Mouse (Mus musculus): ENCODE data around the gene Ly6g5c. TPM values are rescaled to one million over a fixed set of nuclear protein-coding genes. Genes with fewer than 3 reads are reported as not detected.

Gene Ly6g5c
- polyA plus RNA-seq, 1 experiment from 2014 or later = not detected

- no peaks in the 10 kb centered on the region for H3K27me3 ChIP-seq
- no peak for ATAC-seq (ENCODE audit: borderline replicate concordance, extremely low read depth, low FRiP score, low TSS enrichment)
- 85% methylated on average over 11 of the region's 11 CpGs for WGBS
- no peak overlapping the region for H3K4me3 ChIP-seq
- no peak overlapping the region for H3K27ac ChIP-seq
- H3K4me2 ChIP-seq = no peak overlapping the region
- no peaks in the 10 kb centered on the region for H3K4me1 ChIP-seq
- H3K9ac ChIP-seq = no peak overlapping the region
- H3K36me3 ChIP-seq = peaks cover 62% of the 10 kb centered on the region
- H3K9me3 ChIP-seq = no peaks in the 10 kb centered on the region
Measured at GRCm38 (mm10) chr17:35101161-35101560, 6.9 kb upstream of the Ly6g5c start.

DNA sequence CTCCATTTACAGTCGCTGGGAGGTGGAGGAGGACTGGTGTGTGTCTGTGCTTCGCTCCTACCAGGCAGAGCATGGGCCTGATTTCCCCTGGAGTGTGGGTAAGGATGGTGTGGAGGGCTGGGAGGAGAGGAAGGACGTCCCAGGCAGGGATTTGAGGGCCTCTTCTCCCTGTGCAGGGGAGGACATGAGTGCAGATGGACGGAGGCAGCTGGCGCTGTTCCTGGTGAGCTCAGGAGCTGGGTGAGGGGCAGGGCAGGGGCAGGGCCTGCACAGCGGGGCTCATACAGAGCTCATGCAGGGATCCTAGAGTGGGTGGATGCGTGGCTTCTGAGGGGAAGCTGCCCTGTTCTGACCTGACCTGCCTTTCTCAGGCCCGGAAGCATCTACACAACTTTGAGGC lies 5.8 kb upstream of the Ly6g5c start:
- H3K27me3 ChIP-seq = no peaks in the 10 kb centered on the region
- peaks cover 51% of the 10 kb centered on the region for H3K36me3 ChIP-seq
- no peak for ATAC-seq (ENCODE audit: borderline replicate concordance, extremely low read depth, low FRiP score, low TSS enrichment)
- H3K27ac ChIP-seq = no peak overlapping the region
- H3K9me3 ChIP-seq = no peaks in the 10 kb centered on the region
- H3K4me3 ChIP-seq = no peak overlapping the region
- H3K4me1 ChIP-seq = no peaks in the 10 kb centered on the region
- 63% methylated on average over 8 of the region's 8 CpGs for WGBS
- no peak overlapping the region for H3K9ac ChIP-seq
- H3K4me2 ChIP-seq = no peak overlapping the region

DNA sequence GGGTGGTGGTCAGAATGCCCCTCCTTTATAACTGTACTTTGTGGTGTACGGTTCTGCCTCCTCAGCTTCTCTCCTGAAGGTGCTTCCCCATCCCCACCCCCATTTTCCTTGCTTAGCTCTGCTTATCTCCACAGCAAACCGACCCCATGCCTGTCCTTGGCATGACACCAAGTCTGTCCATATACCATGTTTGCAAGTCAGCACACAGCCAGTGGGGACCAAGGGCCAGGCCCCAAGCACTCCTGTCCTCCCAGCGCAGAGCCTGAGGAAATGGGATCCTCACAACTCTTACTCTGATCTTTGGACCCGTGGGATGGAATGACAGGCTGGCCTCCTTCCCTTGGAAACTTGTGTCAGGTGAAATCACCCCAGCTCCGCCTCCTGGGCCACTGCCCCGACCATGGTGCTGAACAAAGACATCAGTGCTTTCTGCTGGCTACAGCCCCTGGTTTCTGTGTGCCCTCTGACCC lies 4.8 kb upstream of the Ly6g5c start:
- peaks cover 43% of the 10 kb centered on the region for H3K36me3 ChIP-seq
- no peak overlapping the region for H3K27ac ChIP-seq

GRCm38 (mm10) chr17:35104079-35104478 lies 4.0 kb upstream of the Ly6g5c start:
- Histone ChIP-seq H3K27ac (no peak overlapping the region), H3K9ac (no peak overlapping the region), H3K9me3 (no peaks in the 10 kb centered on the region), H3K4me2 (no peak overlapping the region), H3K36me3 (peaks cover 34% of the 10 kb centered on the region), H3K27me3 (no peaks in the 10 kb centered on the region), H3K4me1 (no peaks in the 10 kb centered on the region), H3K4me3 (no peak overlapping the region)
- no peak for ATAC-seq (ENCODE audit: borderline replicate concordance, extremely low read depth, low FRiP score, low TSS enrichment)
- 91% methylated on average over 7 of the region's 7 CpGs for WGBS

More for the DNA sequence above, 4.8 kb upstream of the Ly6g5c start:
- H3K4me3 ChIP-seq = no peak overlapping the region
- no peaks in the 10 kb centered on the region for H3K4me1 ChIP-seq
- H3K4me2 ChIP-seq = no peak overlapping the region
- no peak overlapping the region for H3K9ac ChIP-seq
- no peak for ATAC-seq (ENCODE audit: borderline replicate concordance, extremely low read depth, low FRiP score, low TSS enrichment)
- WGBS = 52% methylated on average over 6 of the region's 6 CpGs
- H3K9me3 ChIP-seq = no peaks in the 10 kb centered on the region
- H3K27me3 ChIP-seq = no peaks in the 10 kb centered on the region

- ATAC-seq (ENCODE audit: borderline replicate concordance, extremely low read depth, low FRiP score, low TSS enrichment) = no peak
- Histone ChIP-seq H3K9me3 (no peaks in the 10 kb centered on the region), H3K4me3 (no peak overlapping the region), H3K27ac (no peak overlapping the region), H3K27me3 (no peaks in the 10 kb centered on the region), H3K4me1 (no peaks in the 10 kb centered on the region), H3K9ac (no peak overlapping the region), H3K4me2 (no peak overlapping the region), H3K36me3 (peaks cover 33% of the 10 kb centered on the region)
- 57% methylated on average over 6 of the region's 6 CpGs for WGBS
Measured at GRCm38 (mm10) chr17:35104754-35105153, 3.3 kb upstream of the Ly6g5c start.

GRCm38 (mm10) chr17:35105740-35106389 lies 2.2 kb upstream of the Ly6g5c start:
- no peak overlapping the region for H3K4me2 ChIP-seq
- peaks cover 29% of the 10 kb centered on the region for H3K36me3 ChIP-seq
- H3K27me3 ChIP-seq = no peaks in the 10 kb centered on the region
- no peak overlapping the region for H3K27ac ChIP-seq
- H3K4me1 ChIP-seq = no peaks in the 10 kb centered on the region
- H3K9me3 ChIP-seq = no peaks in the 10 kb centered on the region
- H3K4me3 ChIP-seq = no peak overlapping the region
- no peak for ATAC-seq (ENCODE audit: borderline replicate concordance, extremely low read depth, low FRiP score, low TSS enrichment)
- no peak overlapping the region for H3K9ac ChIP-seq
- WGBS = 25% methylated on average over 13 of the region's 13 CpGs

GRCm38 (mm10) chr17:35106522-35106921 lies 1.6 kb upstream of the Ly6g5c start:
- H3K27ac ChIP-seq = no peak overlapping the region
- peaks cover 22% of the 10 kb centered on the region for H3K36me3 ChIP-seq
- H3K9ac ChIP-seq = no peak overlapping the region
- H3K27me3 ChIP-seq = no peaks in the 10 kb centered on the region
- H3K4me3 ChIP-seq = no peak overlapping the region
- no peaks in the 10 kb centered on the region for H3K9me3 ChIP-seq
- no peak for ATAC-seq (ENCODE audit: borderline replicate concordance, extremely low read depth, low FRiP score, low TSS enrichment)
- H3K4me1 ChIP-seq = no peaks in the 10 kb centered on the region
- WGBS = 51% methylated on average over 3 of the region's 3 CpGs
- H3K4me2 ChIP-seq = no peak overlapping the region

- ATAC-seq (ENCODE audit: borderline replicate concordance, extremely low read depth, low FRiP score, low TSS enrichment) = no peak
- H3K27me3 ChIP-seq = no peaks in the 10 kb centered on the region
- H3K9me3 ChIP-seq = no peaks in the 10 kb centered on the region
- H3K4me2 ChIP-seq = no peak overlapping the region
- 62% methylated on average over 9 of the region's 9 CpGs for WGBS
- H3K9ac ChIP-seq = no peak overlapping the region
- no peak overlapping the region for H3K4me3 ChIP-seq
- H3K36me3 ChIP-seq = peaks cover 27% of the 10 kb centered on the region
- no peaks in the 10 kb centered on the region for H3K4me1 ChIP-seq
- H3K27ac ChIP-seq = no peak overlapping the region
Measured at GRCm38 (mm10) chr17:35111774-35112173, 3.7 kb downstream of the Ly6g5c start.

GRCm38 (mm10) chr17:35115046-35116019 lies 7.3 kb downstream of the Ly6g5c start, which contains the start of gene Ly6g5b:
Gene Ly6g5b (minus strand): TSS chr17:35115428.
- no peak for ATAC-seq (ENCODE audit: borderline replicate concordance, extremely low read depth, low FRiP score, low TSS enrichment)
- WGBS = 84% methylated on average over 8 of the region's 8 CpGs
- peaks cover 54% of the 10 kb centered on the region for H3K36me3 ChIP-seq

DNA sequence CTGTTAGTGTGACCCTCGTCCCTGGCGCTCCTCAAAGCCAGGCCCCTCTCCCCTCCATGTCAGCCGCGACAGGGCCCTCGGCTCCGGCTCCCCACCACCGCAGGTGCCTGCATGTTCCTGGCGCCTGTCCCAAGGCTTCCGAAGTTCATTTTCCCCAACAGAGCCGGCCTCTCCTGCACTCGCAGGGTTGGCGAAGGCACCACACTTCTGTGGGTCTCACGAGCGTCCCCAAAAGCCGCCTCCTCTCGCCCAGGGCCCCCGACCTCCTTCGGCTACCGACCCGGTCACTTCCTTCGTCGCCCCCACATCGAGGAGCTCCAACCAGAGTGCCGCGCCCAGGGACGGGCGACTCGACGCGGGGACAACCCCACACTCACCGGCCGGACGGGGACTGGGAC lies 12.7 kb downstream of the Ly6g5c start:
- no peaks in the 10 kb centered on the region for H3K9me3 ChIP-seq
- ATAC-seq (ENCODE audit: borderline replicate concordance, extremely low read depth, low FRiP score, low TSS enrichment) = no peak
- H3K4me1 ChIP-seq = peaks cover 30% of the 10 kb centered on the region
- no peaks in the 10 kb centered on the region for H3K27me3 ChIP-seq
- H3K27ac ChIP-seq = peak overlapping the region; percentile 60
- H3K4me3 ChIP-seq = peak overlapping the region; percentile 81
- under 1% methylated on average over 33 of the region's 33 CpGs for WGBS
- H3K36me3 ChIP-seq = peaks cover 46% of the 10 kb centered on the region
- H3K4me2 ChIP-seq = peak overlapping the region; percentile 95
- peak overlapping the region; percentile 91 for H3K9ac ChIP-seq

More at GRCm38 (mm10) chr17:35115046-35116019, 7.3 kb downstream of the Ly6g5c start, which contains the start of gene Ly6g5b:
- H3K4me1 ChIP-seq = peaks cover 8% of the 10 kb centered on the region
- H3K27me3 ChIP-seq = no peaks in the 10 kb centered on the region
- H3K4me2 ChIP-seq = no peak within 1 kb of the TSS
- H3K27ac ChIP-seq = no peak within 1 kb of the TSS
- H3K9ac ChIP-seq = no peak within 1 kb of the TSS
- H3K9me3 ChIP-seq = no peaks in the 10 kb centered on the region
- H3K4me3 ChIP-seq = no peak within 1 kb of the TSS

- peak within 1 kb of the TSS; percentile 95 for H3K4me2 ChIP-seq
- H3K4me3 ChIP-seq = peak within 1 kb of the TSS; percentile 81
- no peaks in the 10 kb centered on the region for H3K9me3 ChIP-seq
- peaks cover 33% of the 10 kb centered on the region for H3K4me1 ChIP-seq
- peak within 1 kb of the TSS; percentile 91 for H3K9ac ChIP-seq
- no peaks in the 10 kb centered on the region for H3K27me3 ChIP-seq
- peak; percentile 97 for ATAC-seq (ENCODE audit: borderline replicate concordance, extremely low read depth, low FRiP score, low TSS enrichment)
- H3K27ac ChIP-seq = peak within 1 kb of the TSS; percentile 86
- H3K36me3 ChIP-seq = peaks cover 41% of the 10 kb centered on the region
- WGBS = under 1% methylated on average over 48 of the region's 50 CpGs
Measured at GRCm38 (mm10) chr17:35121143-35121799, 13.2 kb downstream of the Ly6g5c start, which contains the start of gene Gpank1. Gene Gpank1 (plus strand): TSS chr17:35121455.
